Mouse (Mus musculus): ENCODE measurements around the gene Lactb. TPM values are rescaled to one million over a fixed set of nuclear protein-coding genes. Genes with fewer than 3 reads are reported as not detected.
A peak's percentile ranks its signal among the peaks of the same experiment; 100 is the strongest.

Lactb gene
- total and polyA plus RNA-seq, 3 experiments: 27.0 to 108 (median 36.9) TPM

DNA sequence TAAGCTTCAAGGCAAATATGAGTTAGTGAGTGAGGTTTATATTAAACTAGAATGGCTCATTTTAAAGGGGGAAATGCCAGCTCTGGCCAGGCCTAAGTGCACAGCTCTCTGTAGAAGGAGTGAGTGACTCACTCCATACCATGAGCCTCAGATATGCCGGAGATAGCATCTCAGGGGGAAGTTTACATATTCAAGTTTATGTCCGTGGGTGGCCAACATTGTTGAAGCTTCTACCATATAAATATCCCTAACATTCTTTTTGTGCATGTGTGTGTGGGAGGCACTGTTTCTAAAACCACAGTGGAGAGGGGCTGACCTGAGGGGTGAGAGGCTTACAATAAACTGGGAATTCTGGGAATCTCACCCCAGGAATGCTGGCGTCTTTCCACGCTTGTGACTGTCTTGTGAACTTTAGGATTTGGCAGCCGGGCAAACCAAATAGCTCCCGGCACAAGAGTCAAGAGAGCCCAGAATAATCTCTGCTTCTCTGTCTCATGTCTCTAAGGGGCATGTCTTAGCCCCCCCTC lies 13.7 kb upstream of the Lactb start (continued):
- no peak for TF ChIP-seq CTCF (IDR thresholded peaks at IDR 0.05 in 2 of 3, conservative IDR thresholded peaks at IDR 0.05 in 1 of 3; ENCODE audit: control insufficient read depth in 1 of 3, insufficient read depth in 1 of 3, low read depth in 2 of 3, low read length in 3 of 3, poor library complexity in 1 of 3, severe bottlenecking in 1 of 3)
- no peak for TF ChIP-seq MYB (IDR thresholded peaks at IDR 0.05; ENCODE audit: low read depth, low read length)
- peak; percentile 46; the same call in 1 of the 2 replicates for TF ChIP-seq TBP (IDR thresholded peaks at IDR 0.05; ENCODE audit: low read depth, low read length)
- TF ChIP-seq POLR2AphosphoS5 (IDR thresholded peaks at IDR 0.05; ENCODE audit: borderline replicate concordance, low read depth, low read length): no peak
- TF ChIP-seq EP300 (IDR thresholded peaks at IDR 0.05; ENCODE audit: low read depth in 1 of 2, low read length in 2 of 2): peak; percentile 69 to 85
- TF ChIP-seq CHD2 (IDR thresholded peaks at IDR 0.05; ENCODE audit: low read length): no peak

DNA sequence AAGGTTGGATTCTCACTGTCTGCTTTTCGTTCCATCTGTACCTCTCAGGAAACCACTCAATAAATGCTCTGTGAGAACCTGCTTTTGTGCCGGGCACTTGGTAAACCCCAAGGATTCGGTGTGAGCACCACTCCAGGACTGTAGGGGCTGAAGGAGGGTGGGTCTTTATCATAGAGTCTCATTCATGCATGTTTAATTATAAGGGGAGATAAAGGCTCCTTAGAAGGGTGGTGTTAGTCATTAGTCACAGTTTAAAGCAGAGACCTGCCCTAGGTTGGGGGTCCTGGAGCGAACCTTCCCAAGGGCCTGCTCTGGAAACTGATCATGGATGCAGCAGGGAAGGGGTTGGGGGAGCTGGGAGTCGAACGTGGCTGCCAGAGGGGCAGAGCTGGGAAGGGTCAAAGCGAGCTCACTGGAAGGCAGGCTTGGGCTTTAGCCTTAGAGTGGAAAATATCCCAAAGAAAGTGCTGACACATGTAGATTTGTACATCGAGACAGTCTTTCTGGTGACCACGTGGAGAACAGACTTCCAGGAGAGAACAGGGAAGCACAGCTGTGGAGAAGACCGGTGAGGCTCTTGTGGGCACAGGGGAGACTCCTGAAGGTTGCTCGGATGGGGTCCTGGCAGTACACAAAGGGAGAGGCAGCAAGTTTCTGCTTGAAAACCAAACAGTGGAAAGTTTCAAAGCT lies 13.1 kb upstream of the Lactb start:
- Histone ChIP-seq H3K4me1 (ENCODE audit: control insufficient read depth in 1 of 2, insufficient read depth in 2 of 2, low read length in 2 of 2) (peaks cover 12 to 44% of the 10 kb centered on the region in 2 experiments), H3K79me2 (ENCODE audit: control insufficient read depth, insufficient read depth, low read length, poor library complexity) (no peaks in the 10 kb centered on the region), H3K9ac (ENCODE audit: control insufficient read depth, low read depth, low read length, poor library complexity, severe bottlenecking) (peak overlapping the region; percentile 66), H3K9me3 (replicated peaks; ENCODE audit: insufficient read depth, low read length) (no peaks in the 10 kb centered on the region), H3K27ac (ENCODE audit: control insufficient read depth, low read depth, low read length) (peak overlapping the region; percentile 95), H3K36me3 (ENCODE audit: control insufficient read depth in 1 of 2, insufficient read depth in 2 of 2, low read length in 2 of 2) (peaks cover 0 to 40% of the 10 kb centered on the region in 2 experiments; a peak in 2 of 4 replicates), H3K4me3 (ENCODE audit: control insufficient read depth in 1 of 2, insufficient read depth in 1 of 2, low read depth in 2 of 2, low read length in 2 of 2) (peak overlapping the region; percentile 34 to 37), H3K27me3 (ENCODE audit: control insufficient read depth in 1 of 2, insufficient read depth in 2 of 2, low read length in 2 of 2) (no peaks in the 10 kb centered on the region)
- peak; percentile 57 for DNase-seq (ENCODE audit: low read depth, low spot score)
- TF ChIP-seq MAFK (IDR thresholded peaks at IDR 0.05; ENCODE audit: borderline replicate concordance, low read depth, low read length) (peak; percentile 59; the same call in 1 of the 2 replicates), POLR2AphosphoS2 (IDR thresholded peaks at IDR 0.05; ENCODE audit: low read length) (no peak), POLR2A (IDR thresholded peaks at IDR 0.05; ENCODE audit: control insufficient read depth in 1 of 2, insufficient read depth in 1 of 2, low read depth in 1 of 2, low read length in 2 of 2, poor library complexity in 1 of 2) (no peak), E2F4 (IDR thresholded peaks at IDR 0.05; ENCODE audit: borderline replicate concordance, low read depth, low read length) (no peak), TCF12 (IDR thresholded peaks at IDR 0.05; ENCODE audit: low read depth, low read length) (peak; percentile 73), ZNF384 (IDR thresholded peaks at IDR 0.05; ENCODE audit: low read depth, low read length) (no peak), UBTF (IDR thresholded peaks at IDR 0.05; ENCODE audit: borderline replicate concordance, insufficient read depth, low read depth, low read length) (no peak), MAX (IDR thresholded peaks at IDR 0.05; ENCODE audit: low read length) (no peak; the same call in 1 of the 2 replicates), TAL1 (IDR thresholded peaks at IDR 0.05; ENCODE audit: low read length) (peak; percentile 34), CHD2 (IDR thresholded peaks at IDR 0.05; ENCODE audit: low read length) (no peak; the same call in 1 of the 2 replicates), ZC3H11A (IDR thresholded peaks at IDR 0.05; ENCODE audit: low read depth, low read length) (no peak), ZKSCAN1 (IDR thresholded peaks at IDR 0.05; ENCODE audit: low read depth, low read length) (no peak), SIN3A (IDR thresholded peaks at IDR 0.05; ENCODE audit: low read length) (peak; percentile 41; the same call in 1 of the 2 replicates), ETS1 (IDR thresholded peaks at IDR 0.05; ENCODE audit: low read depth, low read length) (0 out of 2 replicates have a peak, but pooled peaks have one; percentile 41), ZMIZ1 (IDR thresholded peaks at IDR 0.05; ENCODE audit: low read depth, low read length) (no peak), USF1 (IDR thresholded peaks at IDR 0.05; ENCODE audit: low read depth, low read length) (peak; percentile 33; the same call in 1 of the 2 replicates), JUND (IDR thresholded peaks at IDR 0.05; ENCODE audit: low read depth, low read length) (no peak), BHLHE40 (IDR thresholded peaks at IDR 0.05; ENCODE audit: borderline replicate concordance, low read depth, low read length) (no peak), GATA1 (IDR thresholded peaks at IDR 0.05; ENCODE audit: low read depth, low read length) (peak; percentile 72), GABPA (IDR thresholded peaks at IDR 0.05; ENCODE audit: low read depth, low read length) (no peak), RCOR1 (IDR thresholded peaks at IDR 0.05; ENCODE audit: low read depth, low read length) (no peak), EP300 (IDR thresholded peaks at IDR 0.05; ENCODE audit: low read depth in 1 of 2, low read length in 2 of 2) (peak; percentile 56 to 64), HCFC1 (IDR thresholded peaks at IDR 0.05; ENCODE audit: low read depth, low read length) (0 out of 2 replicates have a peak, but pooled peaks have one; percentile 31), USF2 (IDR thresholded peaks at IDR 0.05; ENCODE audit: borderline replicate concordance in 1 of 2, insufficient read depth in 1 of 2, low read depth in 1 of 2, low read length in 2 of 2) (no peak), TBP (IDR thresholded peaks at IDR 0.05; ENCODE audit: low read depth, low read length) (no peak), POLR2AphosphoS5 (IDR thresholded peaks at IDR 0.05; ENCODE audit: borderline replicate concordance, low read depth, low read length) (no peak), ELF1 (IDR thresholded peaks at IDR 0.05; ENCODE audit: low read depth, low read length) (no peak), CHD1 (IDR thresholded peaks at IDR 0.05; ENCODE audit: low read depth, low read length) (0 out of 2 replicates have a peak, but pooled peaks have one; percentile 22), MEF2A (IDR thresholded peaks at IDR 0.05; ENCODE audit: extremely low read depth, insufficient replicate concordance, low read depth, low read length, poor library complexity, severe bottlenecking) (no peak), NELFE (IDR thresholded peaks at IDR 0.05; ENCODE audit: low read depth, low read length) (no peak; the same call in 1 of the 2 replicates)
